Mouse (Mus musculus) brain, embryonic 14.5 days (tissue): ENCODE data around the gene Ensa. TPM values are rescaled to one million over a fixed set of nuclear protein-coding genes. Genes with fewer than 3 reads are reported as not detected.
A peak's percentile ranks its signal among the peaks of the same experiment; 100 is the strongest.
"Not testable (repeated sequence)": the region's sequence is repeated elsewhere in the genome, so short reads cannot be mapped to it uniquely, and the experiment has no call there.

Experiments used
- DNase-seq: peaks from one replicate; pipeline ENCODE4 v3.0.0-alpha.2; 2011; ENCODE audit warnings: low read depth
- CTCF ChIP-seq: fragments of 200-500 bp; IDR thresholded peaks from 2 replicates; pipeline ENCODE4 v1.5.1; 2012; ENCODE audit warnings: inconsistent platforms, mild to moderate bottlenecking, moderate library complexity, borderline replicate concordance; ENCODE audit not compliant: insufficient read depth, insufficient read length; ENCODE audit errors: extremely low read depth
- POLR2A ChIP-seq: fragments of 200-500 bp; IDR thresholded peaks from 2 replicates; pipeline ENCODE4 v1.6.1; 2012; ENCODE audit warnings: mild to moderate bottlenecking, inconsistent platforms, borderline replicate concordance; ENCODE audit not compliant: poor library complexity, insufficient read depth, insufficient read length, severe bottlenecking; ENCODE audit errors: extremely low read depth
- polyA plus RNA-seq: library from polyadenylated mRNA; depleted of rRNA; stranded (reverse); fragments of >200 nt; gene quantifications from 2 replicates; pipeline ENCODE4 v1.2.3, GENCODE M21; 2012

Ensa gene
- polyA plus RNA-seq, 1 experiment: 51.6 TPM

DNA sequence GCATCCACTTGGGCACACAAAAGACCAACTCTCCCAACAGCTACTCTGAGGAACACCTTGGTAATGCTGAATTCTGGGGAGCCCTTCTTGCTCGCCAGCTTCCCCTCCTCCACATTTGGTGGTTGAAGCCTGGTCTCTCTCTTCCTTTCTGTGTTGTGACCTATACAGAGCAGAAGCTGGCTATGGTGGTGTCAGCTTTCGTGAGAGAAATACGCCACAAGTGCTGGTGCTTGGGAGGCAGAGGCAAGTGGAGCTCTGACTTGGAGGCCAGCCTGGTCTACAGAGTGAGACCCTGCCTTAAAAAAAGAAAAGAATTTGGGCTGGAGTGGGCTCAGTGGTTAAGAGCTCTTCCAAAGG, 44.5 kb downstream of the Ensa start:
- no peak for DNase-seq
- TF ChIP-seq POLR2A (no peak), CTCF (no peak)

DNA sequence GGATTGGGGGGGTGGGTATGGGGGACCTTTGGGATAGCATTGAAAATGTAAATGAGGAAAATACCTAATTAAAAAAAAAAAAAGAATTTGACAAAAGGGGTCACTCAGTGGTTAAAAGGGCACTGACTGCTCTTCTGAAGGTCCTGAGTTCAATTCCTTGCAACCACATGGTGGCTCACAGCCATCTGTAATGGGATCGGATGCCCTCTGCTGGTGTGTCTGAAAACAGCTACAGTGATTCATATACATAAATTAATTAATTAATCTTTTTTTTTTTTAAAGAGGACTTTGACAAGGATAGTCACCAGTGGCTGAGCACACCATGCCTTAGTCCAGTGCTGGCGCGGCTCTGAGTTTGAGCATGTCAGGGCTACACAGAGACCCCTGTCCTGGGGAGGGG, 45.6 kb downstream of the Ensa start:
- DNase-seq: not testable (repeated sequence)
- TF ChIP-seq CTCF: 0 out of 2 replicates have a peak, but pooled peaks have one; percentile 4

DNA sequence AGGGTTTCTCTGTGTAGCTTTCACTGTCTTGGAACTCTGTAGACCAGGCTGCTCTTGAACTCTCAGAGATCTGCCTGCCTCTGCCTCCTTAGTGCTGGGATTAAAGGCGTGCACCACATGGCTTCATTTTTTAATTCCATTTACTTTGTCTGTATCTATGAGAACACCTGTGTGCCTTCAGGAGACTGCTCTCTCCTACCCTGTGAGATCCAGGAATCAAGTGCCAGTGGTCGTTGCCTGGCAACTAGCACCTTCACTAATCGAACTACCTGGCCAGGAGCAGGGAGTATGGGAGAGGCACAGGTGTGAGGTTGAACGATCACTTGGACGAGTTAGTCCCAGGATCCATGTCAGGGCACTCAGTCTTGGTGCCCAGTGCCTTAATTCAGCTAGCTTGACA, 46.4 kb downstream of the Ensa start:
- no peak for TF ChIP-seq POLR2A
- TF ChIP-seq CTCF: no peak
- no peak for DNase-seq

DNA sequence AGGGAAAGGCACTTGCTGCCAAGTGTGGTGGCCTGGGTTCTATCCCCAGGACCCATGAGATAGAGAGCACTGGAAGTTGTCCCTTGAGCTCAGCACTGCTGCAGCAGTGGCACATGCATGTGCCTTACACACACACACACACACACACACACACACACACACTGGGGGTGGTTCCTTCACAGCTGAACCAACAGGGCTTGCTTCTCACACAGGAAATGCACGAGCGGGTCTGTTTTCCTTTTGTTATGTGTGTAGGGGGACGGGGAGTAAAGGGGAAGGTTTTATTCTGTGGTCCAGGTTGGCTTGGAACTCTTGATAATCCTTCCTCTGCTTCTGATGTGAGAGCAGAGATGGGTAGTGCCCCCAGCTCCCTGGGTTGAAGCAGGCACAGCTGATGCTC, 47.7 kb downstream of the Ensa start:
- TF ChIP-seq POLR2A (no peak), CTCF (no peak)
- DNase-seq: no peak

DNA sequence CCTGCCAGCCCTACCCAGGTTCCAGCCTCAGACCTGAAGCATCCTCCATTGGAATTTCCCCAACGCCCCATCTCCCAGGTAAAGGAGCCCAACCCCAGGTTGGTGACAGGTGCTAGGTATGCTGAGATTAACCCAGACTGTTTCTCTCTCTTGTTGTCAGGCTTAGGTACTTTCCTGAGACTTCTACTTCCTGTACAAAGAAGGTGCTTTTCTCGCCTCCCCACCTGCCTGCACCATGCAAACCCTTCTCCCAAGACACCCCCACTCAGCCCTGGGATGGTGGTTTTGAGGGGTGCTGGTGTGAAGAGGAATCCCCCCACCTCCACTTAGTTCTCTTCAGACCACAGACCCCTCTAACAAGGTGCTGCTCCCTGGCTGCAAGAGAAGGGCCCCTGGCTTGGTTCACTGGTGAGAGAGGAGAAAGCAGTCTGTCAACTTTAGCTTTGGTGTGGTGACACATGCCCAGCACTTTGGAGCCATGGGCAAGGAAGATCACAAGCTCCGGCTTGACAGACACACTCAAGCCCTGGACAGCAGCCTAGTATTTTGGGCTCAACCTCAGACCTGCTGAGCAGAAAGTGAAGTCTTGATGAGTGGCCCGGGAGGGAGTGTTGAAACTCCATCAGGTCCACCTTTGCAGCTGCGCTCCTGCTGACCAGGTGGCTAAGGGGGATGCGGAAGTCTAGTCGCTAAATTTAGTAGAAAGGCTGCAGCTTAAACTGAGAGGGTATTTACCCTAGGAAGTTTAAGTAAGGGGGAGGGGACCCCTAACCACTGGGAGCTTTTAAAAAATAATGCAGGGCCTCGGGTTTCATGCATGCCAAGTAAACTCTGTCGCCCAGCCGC, 48.3 kb downstream of the Ensa start:
- no peak for TF ChIP-seq POLR2A
- TF ChIP-seq CTCF: no peak
- no peak for DNase-seq

DNA sequence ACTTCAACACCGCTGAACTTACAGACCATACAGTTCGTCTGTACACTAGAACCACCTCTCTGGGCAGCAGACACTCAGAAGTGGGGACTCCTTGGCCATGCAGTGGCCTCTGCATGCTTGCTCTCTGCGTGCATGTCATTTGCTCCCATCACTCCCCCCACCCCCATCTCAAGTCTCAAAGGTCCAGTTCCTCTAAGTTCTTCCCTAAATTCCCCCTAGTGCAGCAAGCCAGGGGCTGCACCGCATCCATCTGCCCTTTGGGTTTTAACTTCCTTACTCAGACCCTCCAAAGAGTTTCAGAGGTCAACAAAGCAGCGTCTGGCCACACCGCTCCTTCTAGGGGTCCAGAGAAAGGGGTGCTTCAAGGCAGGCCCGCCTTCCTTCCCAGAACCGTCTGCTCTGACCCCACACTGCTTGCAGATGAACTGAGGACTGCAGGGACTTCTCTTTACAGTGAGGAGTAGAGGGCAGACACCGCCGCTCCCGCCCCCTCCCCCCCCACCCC, 49.0 kb downstream of the Ensa start:
- TF ChIP-seq CTCF: no peak
- TF ChIP-seq POLR2A: no peak
- no peak for DNase-seq

DNA sequence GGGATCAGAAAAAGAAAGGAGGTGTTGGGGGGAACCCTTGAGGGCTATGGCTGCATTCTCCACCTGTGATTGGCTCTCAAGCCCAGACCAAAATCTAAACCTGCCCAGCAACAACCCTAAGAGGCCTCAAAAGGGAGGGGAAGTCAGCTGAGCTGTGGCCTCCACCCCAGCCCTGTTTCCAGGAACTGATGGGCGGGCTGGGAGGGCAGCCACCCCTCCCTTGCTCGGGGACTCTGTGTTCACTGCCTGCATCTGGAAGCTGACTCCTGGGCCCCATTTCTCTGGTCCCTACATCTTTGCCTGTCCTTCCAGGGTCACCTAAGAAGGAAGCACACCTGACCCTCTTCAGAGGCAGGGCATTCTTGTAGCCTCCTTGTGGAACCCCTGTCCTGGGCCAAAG, 49.4 kb downstream of the Ensa start:
- no peak for TF ChIP-seq CTCF
- TF ChIP-seq POLR2A: no peak
- DNase-seq: peak; percentile 33

DNA sequence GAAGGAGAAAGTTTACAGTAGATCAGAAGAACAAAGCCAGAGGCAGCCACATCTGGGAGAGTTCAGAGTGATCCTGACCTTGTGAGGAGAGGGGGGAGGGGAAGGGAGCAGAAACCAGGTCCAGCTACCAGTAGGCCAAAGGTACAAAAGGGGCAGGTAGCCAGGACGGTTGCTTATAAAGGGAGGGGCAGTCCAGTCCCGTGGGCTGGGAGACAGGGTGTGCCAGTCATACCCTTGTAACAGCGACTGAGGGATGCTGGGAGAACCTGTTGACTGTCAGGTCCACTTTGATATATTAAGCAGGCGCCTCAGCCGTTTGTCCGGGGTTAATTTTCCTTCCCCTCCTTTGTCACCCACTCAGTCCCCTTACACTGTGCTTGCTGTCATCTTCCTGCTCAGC, 50.0 kb downstream of the Ensa start:
- TF ChIP-seq POLR2A (no peak), CTCF (no peak)
- no peak for DNase-seq

DNA sequence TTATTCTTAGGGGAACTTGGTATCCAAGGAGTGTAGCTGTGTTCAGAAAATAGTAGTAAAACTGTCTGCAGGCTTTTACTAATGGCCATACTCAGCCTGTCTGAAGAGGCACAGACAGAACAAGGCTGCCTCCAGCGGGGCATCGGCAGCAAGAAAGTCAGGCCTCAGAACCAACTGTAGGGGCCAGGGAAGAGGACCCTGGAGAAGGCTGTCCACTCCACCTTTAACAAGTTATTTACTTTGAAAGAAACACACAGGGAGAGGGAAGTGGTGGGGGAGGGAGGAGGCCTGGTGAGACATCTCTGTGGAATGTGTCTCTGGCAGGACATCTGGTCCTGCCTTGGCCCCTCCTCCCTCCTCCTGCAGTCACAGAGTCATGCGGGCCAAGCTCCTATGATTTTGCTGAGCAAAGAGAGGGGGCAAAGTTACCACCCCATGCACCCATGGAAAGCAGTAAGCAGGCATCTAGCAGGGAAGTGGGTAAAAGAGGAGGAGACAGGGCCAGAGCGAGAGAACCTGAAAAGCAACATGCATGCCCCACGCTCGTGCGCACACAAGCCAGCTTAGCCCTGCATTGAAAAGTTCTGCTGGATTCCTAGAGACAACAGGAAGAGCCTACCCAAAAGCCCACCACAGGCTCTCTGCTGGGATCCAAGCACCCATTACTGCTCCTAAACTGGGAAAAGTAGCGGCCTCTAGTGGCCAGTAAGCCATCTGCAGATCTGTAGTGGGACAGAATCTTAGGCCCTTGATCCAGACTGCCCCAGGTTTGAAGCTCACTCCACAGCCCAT, 50.7 kb downstream of the Ensa start:
- peak; percentile 79 for TF ChIP-seq CTCF
- TF ChIP-seq POLR2A: no peak
- DNase-seq: peak; percentile 79

DNA sequence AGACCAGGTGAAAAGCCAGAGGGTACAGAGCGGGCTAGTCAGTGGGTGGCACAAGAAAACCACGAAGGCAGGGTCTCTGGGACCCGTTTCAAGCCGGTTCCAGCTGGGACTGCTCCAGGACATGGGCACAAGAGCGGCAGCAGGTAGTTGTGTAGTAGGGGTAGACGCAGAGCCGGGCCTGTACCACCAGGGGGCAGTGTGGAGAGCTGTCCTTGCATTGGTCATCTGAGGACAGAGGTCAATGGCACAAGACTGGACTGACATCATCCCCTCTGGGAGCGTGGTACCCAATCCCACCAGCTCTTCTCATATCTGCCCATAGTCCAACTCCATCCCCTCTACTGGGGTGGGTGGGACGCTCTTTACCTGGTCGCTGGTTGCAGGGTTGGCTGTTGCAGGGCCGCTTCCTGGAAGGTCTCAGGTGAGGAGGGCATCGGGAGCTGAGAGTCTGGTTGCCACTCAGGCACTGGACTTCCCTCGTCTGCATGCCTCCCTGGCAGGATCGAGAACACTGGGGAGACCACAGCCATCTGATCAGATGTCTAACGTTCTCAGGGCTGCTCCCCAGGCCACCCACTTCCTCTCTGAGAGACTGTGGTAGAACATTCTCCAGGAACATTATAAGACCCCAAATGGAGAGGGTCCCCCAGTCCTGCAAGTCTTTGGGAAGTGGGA, 52.1 kb downstream of the Ensa start:
- TF ChIP-seq POLR2A (no peak), CTCF (peak; percentile 71)
- no peak for DNase-seq

DNA sequence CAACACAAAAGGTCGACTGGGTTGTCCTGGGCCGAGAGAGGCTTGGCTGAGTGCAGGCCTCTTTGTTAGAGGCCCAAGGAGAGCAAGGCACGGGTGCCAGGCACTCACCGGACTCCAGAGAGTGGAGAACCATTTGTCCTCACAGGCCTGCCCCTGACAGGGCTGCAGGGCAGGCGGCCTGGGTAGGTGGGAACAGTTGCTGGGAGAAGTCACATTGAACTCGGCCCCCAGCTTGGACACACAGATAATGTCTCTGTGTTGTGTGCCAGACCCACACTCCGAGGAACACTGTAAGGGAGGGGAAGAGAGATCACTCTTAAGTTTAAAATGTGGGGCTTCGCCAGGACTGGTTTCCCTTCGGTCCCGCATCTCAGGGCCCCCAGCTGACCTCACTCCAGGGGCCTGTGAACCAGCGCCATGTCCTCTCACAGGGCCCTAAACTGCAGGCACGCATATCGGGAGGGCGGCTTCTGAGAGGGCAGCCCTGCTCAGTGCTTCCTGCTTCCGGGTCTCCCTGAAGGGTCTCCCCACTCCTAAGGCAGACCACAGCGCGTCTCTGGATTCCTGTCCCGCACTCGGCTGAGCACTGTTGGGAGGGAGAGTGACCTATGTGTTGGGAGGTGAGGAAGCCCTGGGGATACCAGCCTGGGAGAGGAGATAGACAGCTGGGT, 52.8 kb downstream of the Ensa start:
- TF ChIP-seq CTCF (no peak), POLR2A (no peak)
- DNase-seq: no peak

DNA sequence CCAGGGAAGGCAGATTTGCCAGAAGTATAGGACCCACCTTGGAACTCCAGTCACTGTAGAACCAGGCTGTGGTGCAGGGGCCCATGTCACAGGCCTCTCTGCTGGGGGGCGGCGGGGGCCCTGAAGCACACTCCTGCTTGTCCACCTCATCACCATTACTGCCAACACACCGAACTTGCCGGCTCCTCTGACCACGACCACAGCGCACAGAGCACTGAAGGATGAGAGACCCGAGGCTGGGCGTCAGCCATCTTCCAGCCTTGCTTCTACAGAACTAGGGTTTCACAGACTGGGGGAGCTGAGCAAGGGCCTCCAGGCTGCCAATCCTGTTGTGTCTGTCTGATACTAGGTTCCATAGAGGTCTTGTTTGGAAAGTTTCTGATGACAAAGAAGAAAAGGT, 54.8 kb downstream of the Ensa start:
- TF ChIP-seq POLR2A: no peak
- TF ChIP-seq CTCF: no peak
- DNase-seq: no peak
